Mouse (Mus musculus) ES-Bruce4 (cell line): ENCODE measurements around the gene Marcksl1. TPM values are rescaled to one million over a fixed set of nuclear protein-coding genes. Genes with fewer than 3 reads are reported as not detected.

ENCODE experiments used
- H3K27ac ChIP-seq: 2 replicates; pipeline ENCODE4 v1.5.1; 2012; ENCODE audit warnings: low read length, inconsistent platforms; ENCODE audit not compliant: insufficient read depth
- H3K27me3 ChIP-seq: 2 replicates; pipeline ENCODE4 v1.6.1; 2012; ENCODE audit warnings: mild to moderate bottlenecking, low read length, inconsistent platforms; ENCODE audit not compliant: control insufficient read depth, poor library complexity, insufficient read depth, severe bottlenecking
- H3K36me3 ChIP-seq: 2 replicates; pipeline ENCODE4 v1.6.1; 2012; ENCODE audit warnings: inconsistent platforms, mild to moderate bottlenecking, low read length, moderate library complexity; ENCODE audit not compliant: control insufficient read depth, poor library complexity, insufficient read depth, severe bottlenecking
- H3K4me1 ChIP-seq: one replicate; pipeline ENCODE4 v1.8.1; 2011; ENCODE audit warnings: low read length; ENCODE audit not compliant: control insufficient read depth, insufficient read depth
- H3K4me3 ChIP-seq: 2 replicates; pipeline ENCODE4 v1.5.1; 2011; ENCODE audit warnings: low read depth, mild to moderate bottlenecking, low read length
- H3K9ac ChIP-seq: 2 replicates; pipeline ENCODE4 v1.6.1; 2012; ENCODE audit warnings: low read depth, mild to moderate bottlenecking, inconsistent platforms; ENCODE audit not compliant: poor library complexity, severe bottlenecking
- H3K9me3 ChIP-seq: replicated peaks from 2 replicates; pipeline ENCODE4 v1.6.1; 2012; ENCODE audit warnings: mild to moderate bottlenecking, low read length, inconsistent platforms; ENCODE audit not compliant: control insufficient read depth, poor library complexity, insufficient read depth, severe bottlenecking
- CTCF ChIP-seq: IDR thresholded peaks from one replicate; pipeline ENCODE4 v1.8.1; 2011; ENCODE audit warnings: low read depth, low read length
- EP300 ChIP-seq: IDR thresholded peaks from 2 replicates; pipeline ENCODE4 v1.6.1; 2011; ENCODE audit warnings: low read depth, low read length; ENCODE audit not compliant: insufficient read depth
- POLR2A ChIP-seq: IDR thresholded peaks from one replicate; pipeline ENCODE4 v1.8.1; 2011; ENCODE audit warnings: low read length; ENCODE audit not compliant: insufficient read depth
- polyA plus RNA-seq: library from polyadenylated mRNA; stranded (reverse); fragments of >200 nt; gene quantifications from 2 replicates; pipeline ENCODE4 v1.2.4, GENCODE M21; 2011; ENCODE audit warnings: low read depth; ENCODE audit not compliant: missing spikeins, insufficient read depth, insufficient read length

Gene Marcksl1
- polyA plus RNA-seq, 1 experiment, result 379 TPM

- Histone ChIP-seq H3K27ac (peak overlapping the region; percentile 80), H3K9ac (peak overlapping the region; percentile 73), H3K4me1 (peaks cover 22% of the 10 kb centered on the region), H3K4me3 (peak overlapping the region; percentile 55), H3K9me3 (no peaks in the 10 kb centered on the region), H3K36me3 (no peaks in the 10 kb centered on the region), H3K27me3 (no peaks in the 10 kb centered on the region)
- TF ChIP-seq POLR2A (no peak), CTCF (no peak), EP300 (no peak)
Observed at GRCm38 (mm10) chr4:129500017-129500416, 13.4 kb upstream of the Marcksl1 start.

- TF ChIP-seq CTCF, result no peak
- 0 out of 2 replicates have a peak, but pooled peaks have one; percentile 22 for TF ChIP-seq EP300
- TF ChIP-seq POLR2A, result peak; percentile 93
- H3K9me3 ChIP-seq, result no peaks in the 10 kb centered on the region
- no peaks in the 10 kb centered on the region for H3K36me3 ChIP-seq
- peak overlapping the region; percentile 62 for H3K4me3 ChIP-seq
- H3K4me1 ChIP-seq, result peaks cover 22% of the 10 kb centered on the region
- H3K9ac ChIP-seq, result peak overlapping the region; percentile 73
- H3K27ac ChIP-seq, result peak overlapping the region; percentile 80
- no peaks in the 10 kb centered on the region for H3K27me3 ChIP-seq
Observed at GRCm38 (mm10) chr4:129500607-129501566, 12.5 kb upstream of the Marcksl1 start.

- Histone ChIP-seq H3K9ac (0 out of 2 replicates have a peak overlapping the region, but pooled peaks have one; percentile 4), H3K4me1 (peaks cover 22% of the 10 kb centered on the region), H3K36me3 (no peaks in the 10 kb centered on the region), H3K4me3 (no peak overlapping the region), H3K27ac (peak overlapping the region; percentile 79), H3K9me3 (no peaks in the 10 kb centered on the region), H3K27me3 (no peaks in the 10 kb centered on the region)
- TF ChIP-seq CTCF (no peak), EP300 (no peak), POLR2A (no peak)
Observed at GRCm38 (mm10) chr4:129502327-129502888, 11.0 kb upstream of the Marcksl1 start.

GRCm38 (mm10) chr4:129502901-129503444 lies 10.4 kb upstream of the Marcksl1 start:
- no peak overlapping the region for H3K4me3 ChIP-seq
- H3K36me3 ChIP-seq, result no peaks in the 10 kb centered on the region
- no peaks in the 10 kb centered on the region for H3K9me3 ChIP-seq
- H3K9ac ChIP-seq, result peak overlapping the region; percentile 4; the same call in 1 of the 2 replicates
- peak overlapping the region; percentile 79 for H3K27ac ChIP-seq
- H3K4me1 ChIP-seq, result peaks cover 22% of the 10 kb centered on the region
- TF ChIP-seq EP300, result peak; percentile 79
- TF ChIP-seq POLR2A, result no peak
- H3K27me3 ChIP-seq, result no peaks in the 10 kb centered on the region

- Histone ChIP-seq H3K9ac (no peak overlapping the region), H3K4me1 (peaks cover 14% of the 10 kb centered on the region), H3K4me3 (no peak overlapping the region), H3K27me3 (no peaks in the 10 kb centered on the region), H3K27ac (no peak overlapping the region), H3K36me3 (no peaks in the 10 kb centered on the region), H3K9me3 (no peaks in the 10 kb centered on the region)
- no peak for TF ChIP-seq CTCF
- no peak for TF ChIP-seq POLR2A
- no peak for TF ChIP-seq EP300
Observed at GRCm38 (mm10) chr4:129505511-129505910, 7.9 kb upstream of the Marcksl1 start.
